Mouse (Mus musculus) neural tube, embryonic 13.5 days (tissue): Measurements from ENCODE around the gene Pus7. TPM values are rescaled to one million over a fixed set of nuclear protein-coding genes. Genes with fewer than 3 reads are reported as not detected.
"Not testable (repeated sequence)": the region's sequence is repeated elsewhere in the genome, so short reads cannot be mapped to it uniquely, and the experiment has no call there.

Experiments used
- ATAC-seq: fragments of 200-750 bp; cut with Nextera tagmentation; 2 replicates; pipeline ENCODE4 v1.8.0; 2017; ENCODE audit warnings: low read depth, mild to moderate bottlenecking, moderate TSS enrichment, moderate library complexity
- H3K27ac ChIP-seq: fragments of 300-500 bp; sonication (generic); replicated peaks from 2 replicates; pipeline ENCODE4 v1.5.1; 2015; ENCODE audit warnings: moderate library complexity, mild to moderate bottlenecking, inconsistent platforms
- H3K27me3 ChIP-seq: fragments of 300-500 bp; sonication (generic); 2 replicates; pipeline ENCODE4 v1.6.1; 2015; ENCODE audit warnings: mild to moderate bottlenecking, inconsistent platforms
- H3K36me3 ChIP-seq: fragments of 300-500 bp; sonication (generic); 2 replicates; pipeline ENCODE4 v1.6.1; 2015; ENCODE audit warnings: mild to moderate bottlenecking, inconsistent platforms
- H3K4me1 ChIP-seq: fragments of 300-500 bp; sonication (generic); replicated peaks from 2 replicates; pipeline ENCODE4 v1.6.1; 2015; ENCODE audit warnings: inconsistent platforms
- H3K4me2 ChIP-seq: fragments of 300-500 bp; sonication (generic); 2 replicates; pipeline ENCODE4 v1.6.1; 2015; ENCODE audit warnings: inconsistent platforms, mild to moderate bottlenecking, moderate library complexity
- H3K4me3 ChIP-seq: fragments of 300-500 bp; sonication (generic); 2 replicates; pipeline ENCODE4 v1.5.1; 2015; ENCODE audit warnings: mild to moderate bottlenecking, inconsistent platforms
- H3K9ac ChIP-seq: fragments of 300-500 bp; sonication (generic); 2 replicates; pipeline ENCODE4 v1.6.1; 2015; ENCODE audit warnings: moderate library complexity, mild to moderate bottlenecking, inconsistent platforms
- H3K9me3 ChIP-seq: fragments of 300-500 bp; sonication (generic); 2 replicates; pipeline ENCODE4 v1.6.1; 2016; ENCODE audit warnings: inconsistent platforms
- WGBS: fragments of 180-500 bp; shearing (Covaris S2); methylation state at CpG from one replicate; pipeline ENCODE4 v1.1.7; 2015; 5-methylcytosine and 5-hydroxymethylcytosine counted together
- polyA plus RNA-seq: library from polyadenylated mRNA; unstranded; fragments of >200 nt; fragmentation: Nextera tagmentation; extraction: Ambion mirVana; gene quantifications from 2 replicates; pipeline ENCODE4 v1.2.1, GENCODE M21; 2015

Gene Pus7
- polyA plus RNA-seq, 1 experiment from 2014 or later, result 18.3 TPM

GRCm38 (mm10) chr5:23743261-23743660 lies 40.2 kb downstream of the Pus7 start:
- H3K36me3 ChIP-seq, result peaks cover 68% of the 10 kb centered on the region
- WGBS, result 95% methylated on average over 12 of the region's 12 CpGs
- no peaks in the 10 kb centered on the region for H3K4me1 ChIP-seq
- no peaks in the 10 kb centered on the region for H3K27me3 ChIP-seq
- no peak for ATAC-seq
- no peak overlapping the region for H3K27ac ChIP-seq
- H3K9ac ChIP-seq, result no peak overlapping the region
- H3K4me3 ChIP-seq, result no peak overlapping the region
- H3K9me3 ChIP-seq, result no peaks in the 10 kb centered on the region
- H3K4me2 ChIP-seq, result no peak overlapping the region

DNA sequence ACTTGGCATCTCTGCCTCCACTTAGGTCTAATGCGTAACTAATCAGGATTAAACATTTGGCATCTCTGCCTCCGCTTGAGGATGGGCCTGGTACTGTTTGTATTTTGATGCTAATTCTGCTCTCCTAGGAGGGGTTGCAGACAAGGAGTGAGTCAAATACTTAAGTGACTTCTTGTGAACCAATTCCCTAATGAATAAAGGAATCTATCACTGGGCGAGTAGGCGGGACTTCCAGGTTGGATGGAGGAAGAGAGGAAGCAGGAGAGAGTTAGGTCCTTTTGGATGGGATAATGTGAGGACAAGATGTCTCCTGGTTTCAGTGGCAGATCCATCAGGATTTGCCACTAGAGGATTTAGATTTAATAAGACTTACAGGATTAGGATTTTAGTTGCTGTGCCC lies 46.4 kb downstream of the Pus7 start:
- no peaks in the 10 kb centered on the region for H3K4me1 ChIP-seq
- H3K9me3 ChIP-seq, result no peaks in the 10 kb centered on the region
- H3K9ac ChIP-seq, result no peak overlapping the region
- no peak overlapping the region for H3K4me3 ChIP-seq
- no peaks in the 10 kb centered on the region for H3K27me3 ChIP-seq
- ATAC-seq, result no peak
- no peak overlapping the region for H3K27ac ChIP-seq
- 78% methylated on average over 4 of the region's 4 CpGs for WGBS
- peaks cover 14% of the 10 kb centered on the region for H3K36me3 ChIP-seq
- no peak overlapping the region for H3K4me2 ChIP-seq

GRCm38 (mm10) chr5:23736366-23736765 lies 47.1 kb downstream of the Pus7 start:
- H3K4me2 ChIP-seq, result no peak overlapping the region
- H3K9ac ChIP-seq, result no peak overlapping the region
- WGBS, result 76% methylated on average over 4 of the region's 4 CpGs
- H3K9me3 ChIP-seq, result no peaks in the 10 kb centered on the region
- ATAC-seq, result no peak
- no peaks in the 10 kb centered on the region for H3K4me1 ChIP-seq
- no peak overlapping the region for H3K4me3 ChIP-seq
- H3K36me3 ChIP-seq, result peaks cover 8% of the 10 kb centered on the region
- H3K27ac ChIP-seq, result no peak overlapping the region
- H3K27me3 ChIP-seq, result no peaks in the 10 kb centered on the region

DNA sequence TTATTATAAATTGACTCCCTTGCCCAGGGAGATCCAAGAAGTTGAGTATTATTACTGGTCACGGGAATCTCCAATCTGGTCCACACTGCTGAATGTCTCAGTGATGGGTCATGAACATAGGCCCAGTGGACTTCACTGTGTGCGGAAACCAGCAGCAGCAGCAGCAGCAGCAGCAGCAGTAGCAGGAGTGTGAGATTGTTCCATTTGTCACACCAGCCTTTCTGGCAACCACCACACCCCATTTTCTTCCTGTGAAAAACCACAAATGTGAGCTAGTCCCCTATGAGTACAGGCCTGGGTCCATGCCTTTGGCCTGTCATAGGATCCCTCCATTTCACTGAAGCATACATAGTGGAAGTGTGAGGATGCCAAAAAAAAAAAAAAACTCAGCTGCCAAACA lies 61.6 kb downstream of the Pus7 start:
- Histone ChIP-seq H3K4me1 (no peaks in the 10 kb centered on the region), H3K36me3 (no peaks in the 10 kb centered on the region), H3K9ac (no peak overlapping the region), H3K4me3 (no peak overlapping the region), H3K9me3 (peaks cover 3% of the 10 kb centered on the region; the same call in 1 of the 2 replicates), H3K27me3 (no peaks in the 10 kb centered on the region), H3K4me2 (no peak overlapping the region), H3K27ac (no peak overlapping the region)
- ATAC-seq, result no peak
- 88% methylated on average over 2 of the region's 2 CpGs for WGBS

- H3K27me3 ChIP-seq, result no peaks in the 10 kb centered on the region
- no peak overlapping the region for H3K4me2 ChIP-seq
- H3K27ac ChIP-seq, result no peak overlapping the region
- no peak overlapping the region for H3K9ac ChIP-seq
- no peaks in the 10 kb centered on the region for H3K4me1 ChIP-seq
- H3K4me3 ChIP-seq, result no peak overlapping the region
- no peak for ATAC-seq
- WGBS, result 78% methylated on average over 4 of the region's 4 CpGs
- H3K36me3 ChIP-seq, result no peaks in the 10 kb centered on the region
- peaks cover 3% of the 10 kb centered on the region; the same call in 1 of the 2 replicates for H3K9me3 ChIP-seq
Measured at GRCm38 (mm10) chr5:23718881-23719328, 64.6 kb downstream of the Pus7 start.

DNA sequence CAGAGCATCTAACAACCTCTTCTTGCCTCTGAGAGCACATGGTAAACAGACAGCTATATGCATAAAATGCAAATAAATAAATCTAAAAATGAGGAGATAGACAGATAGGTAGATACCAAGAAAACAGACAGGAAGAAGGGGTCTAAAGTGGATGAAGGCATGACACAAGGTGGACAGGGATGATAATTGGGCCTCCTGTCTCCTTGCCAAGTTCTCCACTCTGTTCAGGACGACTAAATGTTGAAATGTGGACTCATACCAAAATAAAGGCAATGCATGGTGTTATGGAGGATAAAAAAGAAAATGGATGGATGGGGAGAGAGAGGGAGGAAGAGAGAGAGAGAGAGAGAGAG lies 65.4 kb downstream of the Pus7 start:
- Histone ChIP-seq H3K4me2 (no peak overlapping the region), H3K4me1 (no peaks in the 10 kb centered on the region), H3K9me3 (no peaks in the 10 kb centered on the region), H3K27me3 (no peaks in the 10 kb centered on the region), H3K27ac (no peak overlapping the region), H3K36me3 (no peaks in the 10 kb centered on the region), H3K4me3 (no peak overlapping the region), H3K9ac (no peak overlapping the region)
- ATAC-seq, result no peak
- WGBS, result 79% methylated on average over 1 of the region's 1 CpGs

GRCm38 (mm10) chr5:23717469-23718181 lies 65.9 kb downstream of the Pus7 start:
- no peaks in the 10 kb centered on the region for H3K36me3 ChIP-seq
- H3K27ac ChIP-seq, result no peak overlapping the region
- ATAC-seq, result no peak
- no peaks in the 10 kb centered on the region for H3K9me3 ChIP-seq
- H3K4me3 ChIP-seq, result no peak overlapping the region
- H3K4me2 ChIP-seq, result no peak overlapping the region
- H3K4me1 ChIP-seq, result no peaks in the 10 kb centered on the region
- WGBS, result 71% methylated on average over 3 of the region's 3 CpGs
- H3K9ac ChIP-seq, result no peak overlapping the region
- no peaks in the 10 kb centered on the region for H3K27me3 ChIP-seq

- no peaks in the 10 kb centered on the region; the same call in 1 of the 2 replicates for H3K4me1 ChIP-seq
- H3K27ac ChIP-seq, result no peak overlapping the region
- no peak overlapping the region for H3K4me3 ChIP-seq
- 90% methylated on average over 8 of the region's 8 CpGs for WGBS
- H3K4me2 ChIP-seq, result no peak overlapping the region
- ATAC-seq, result no peak
- H3K9ac ChIP-seq, result no peak overlapping the region
- H3K36me3 ChIP-seq, result peaks cover 18% of the 10 kb centered on the region
- peaks cover 7% of the 10 kb centered on the region; the same call in 1 of the 2 replicates for H3K9me3 ChIP-seq
- no peaks in the 10 kb centered on the region for H3K27me3 ChIP-seq
Measured at GRCm38 (mm10) chr5:23713401-23714335, 69.8 kb downstream of the Pus7 start.

GRCm38 (mm10) chr5:23712130-23713001 lies 71.1 kb downstream of the Pus7 start:
- Histone ChIP-seq H3K27ac (0 out of 2 replicates have a peak overlapping the region, but pooled peaks have one; percentile 33), H3K4me1 (no peaks in the 10 kb centered on the region; the same call in 1 of the 2 replicates), H3K9ac (peak overlapping the region; percentile 81), H3K9me3 (peaks cover 16% of the 10 kb centered on the region), H3K36me3 (peaks cover 29% of the 10 kb centered on the region), H3K4me2 (peak overlapping the region; percentile 81), H3K4me3 (peak overlapping the region; percentile 75), H3K27me3 (no peaks in the 10 kb centered on the region)
- 5% methylated on average over 59 of the region's 60 CpGs for WGBS
- peak; percentile 98 for ATAC-seq

DNA sequence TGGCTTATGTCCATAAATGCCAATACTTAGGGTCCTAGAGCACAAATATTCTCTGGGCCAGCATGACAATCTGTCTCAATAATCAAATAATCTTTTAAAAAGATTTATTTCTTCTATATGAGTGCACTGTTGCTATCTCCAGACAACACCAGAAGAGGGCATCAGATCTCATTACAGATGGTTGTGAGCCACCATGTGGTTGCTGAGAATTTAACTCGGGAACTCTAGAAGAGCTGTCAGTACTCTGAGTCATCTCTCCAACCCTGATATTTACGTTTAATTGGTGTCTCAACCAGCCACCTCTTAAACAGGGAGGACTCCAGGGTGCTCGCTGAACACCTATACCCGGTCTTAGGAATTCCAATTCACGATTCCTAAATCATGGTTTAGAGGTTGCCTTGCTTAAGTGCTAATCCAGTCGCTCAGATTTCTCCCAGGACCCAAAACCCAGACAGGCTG lies 71.8 kb downstream of the Pus7 start:
- Histone ChIP-seq H3K9me3 (peaks cover 23% of the 10 kb centered on the region), H3K27ac (0 out of 2 replicates have a peak overlapping the region, but pooled peaks have one; percentile 33), H3K4me3 (peak overlapping the region; percentile 75), H3K4me2 (peak overlapping the region; percentile 81), H3K36me3 (peaks cover 35% of the 10 kb centered on the region), H3K9ac (peak overlapping the region; percentile 81)
- not testable (repeated sequence) for H3K4me1 ChIP-seq, H3K27me3 ChIP-seq
- 65% methylated on average over 6 of the region's 6 CpGs for WGBS
- ATAC-seq, result peak; percentile 10; the same call in 1 of the 2 replicates

GRCm38 (mm10) chr5:23711244-23711643 lies 72.3 kb downstream of the Pus7 start:
- no peak for ATAC-seq
- Histone ChIP-seq H3K36me3 (peaks cover 39% of the 10 kb centered on the region), H3K4me1 (no peaks in the 10 kb centered on the region; the same call in 1 of the 2 replicates), H3K4me3 (no peak overlapping the region), H3K27me3 (no peaks in the 10 kb centered on the region), H3K9ac (no peak overlapping the region), H3K4me2 (peak overlapping the region; percentile 81; the same call in 1 of the 2 replicates), H3K9me3 (peaks cover 24% of the 10 kb centered on the region), H3K27ac (no peak overlapping the region)
- WGBS, result 98% methylated on average over 4 of the region's 4 CpGs
